In the genomic region with DNA sequence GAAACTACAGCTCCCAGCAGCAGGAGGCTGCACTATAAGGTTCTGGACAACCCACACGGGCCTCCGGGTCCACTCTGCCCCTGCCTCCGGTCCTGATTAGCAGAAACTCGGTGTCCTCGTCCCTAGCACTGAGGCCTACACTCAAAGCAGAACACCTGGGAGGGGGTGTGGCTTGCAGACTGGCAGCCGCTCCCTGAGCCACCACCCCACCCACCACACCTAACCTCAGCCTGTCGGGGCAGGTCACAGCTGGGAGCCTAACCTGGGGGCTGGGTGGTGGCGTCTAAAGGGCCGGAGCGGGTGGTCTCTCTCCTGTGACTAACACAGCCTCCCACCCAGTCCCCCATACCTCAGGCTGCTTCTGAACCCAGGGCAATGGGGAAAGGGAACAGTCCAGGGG, we compare ENCODE assay signal across 30 mouse cellular contexts. TPM values are rescaled to one million over a fixed set of nuclear protein-coding genes. Genes with fewer than 3 reads are reported as not detected.
DNase-seq lines count a peak whose midpoint lies in the region; ATAC-seq and TF ChIP-seq lines count a peak whose summit lies in the region.
"Had no signal": no experiment of that assay in that cellular context is flagged by ENCODE, and none has a peak within 500 bp of the region (broad histone marks: within the 10 kb centered on the region; RNA-seq: fewer than 3 reads in every experiment).

No protein-coding gene starts in this region.

- no peak overlapping the region for H3K4me2 ChIP-seq in limb, embryonic 12.5 days
- H3K4me2 ChIP-seq in embryonic facial prominence, embryonic 13.5 days = no peak overlapping the region
- no peak overlapping the region for H3K4me2 ChIP-seq in intestine, postnatal 0 days (replicated peaks; ENCODE audit: low read depth)
- no peak overlapping the region for H3K4me2 ChIP-seq in stomach, postnatal 0 days (replicated peaks; ENCODE audit: low read depth)
- no peak overlapping the region for H3K4me2 ChIP-seq in midbrain, embryonic 11.5 days
- H3K4me2 ChIP-seq: heart, embryonic 12.5 days; hindbrain, embryonic 14.5 days; limb, embryonic 13.5 days; liver, embryonic 13.5 days; midbrain, embryonic 15.5 days; neural tube, embryonic 15.5 days had no signal

- H3K9ac ChIP-seq in limb, embryonic 12.5 days (replicated peaks) = no peak overlapping the region
- H3K9ac ChIP-seq in embryonic facial prominence, embryonic 13.5 days = 0 out of 2 replicates have a peak overlapping the region, but pooled peaks have one; percentile 11
- H3K9ac ChIP-seq in intestine, postnatal 0 days (ENCODE audit: low read depth, low read length) = peak overlapping the region; percentile 22; the same call in 1 of the 2 replicates
- no peak overlapping the region for H3K9ac ChIP-seq in stomach, postnatal 0 days (ENCODE audit: low read length)
- H3K9ac ChIP-seq in midbrain, embryonic 11.5 days (ENCODE audit: low read length) = no peak overlapping the region
- H3K9ac ChIP-seq: heart, embryonic 12.5 days; hindbrain, embryonic 14.5 days; limb, embryonic 13.5 days; liver, embryonic 13.5 days; midbrain, embryonic 15.5 days; neural tube, embryonic 15.5 days had no signal

- H3K36me3 ChIP-seq in limb, embryonic 12.5 days = peaks cover 86% of the 10 kb centered on the region
- H3K36me3 ChIP-seq in limb, embryonic 10.5 days = peaks cover 80% of the 10 kb centered on the region
- H3K36me3 ChIP-seq in embryonic facial prominence, embryonic 13.5 days = peaks cover 74% of the 10 kb centered on the region
- H3K36me3 ChIP-seq in intestine, postnatal 0 days (ENCODE audit: control insufficient read depth, insufficient read depth) = peaks cover 34% of the 10 kb centered on the region; the same call in 1 of the 2 replicates
- H3K36me3 ChIP-seq in stomach, postnatal 0 days (ENCODE audit: control insufficient read depth, insufficient read depth, low read length) = peaks cover 5% of the 10 kb centered on the region; the same call in 1 of the 2 replicates
- H3K36me3 ChIP-seq in midbrain, embryonic 11.5 days (ENCODE audit: control insufficient read depth, insufficient read depth, low read length) = peaks cover 4% of the 10 kb centered on the region

- 71% methylated on average over 10 of the region's 10 CpGs for WGBS in limb, embryonic 12.5 days
- 68% methylated on average over 10 of the region's 10 CpGs for WGBS in limb, embryonic 10.5 days
- 66% methylated on average over 10 of the region's 10 CpGs for WGBS in embryonic facial prominence, embryonic 13.5 days
- 49% methylated on average over 10 of the region's 10 CpGs for WGBS in intestine, postnatal 0 days
- 66% methylated on average over 10 of the region's 10 CpGs for WGBS in stomach, postnatal 0 days
- 83% methylated on average over 10 of the region's 10 CpGs for WGBS in midbrain, embryonic 11.5 days

- H3K27me3 ChIP-seq in limb, embryonic 12.5 days = peaks cover 14% of the 10 kb centered on the region
- peaks cover 17% of the 10 kb centered on the region for H3K27me3 ChIP-seq in limb, embryonic 10.5 days (ENCODE audit: low read depth, poor library complexity, severe bottlenecking)
- peaks cover 11% of the 10 kb centered on the region for H3K27me3 ChIP-seq in embryonic facial prominence, embryonic 13.5 days
- no peaks in the 10 kb centered on the region for H3K27me3 ChIP-seq in intestine, postnatal 0 days (replicated peaks; ENCODE audit: control insufficient read depth, insufficient read depth, low read length)
- H3K27me3 ChIP-seq in stomach, postnatal 0 days (ENCODE audit: control insufficient read depth, insufficient read depth, low read length) = no peaks in the 10 kb centered on the region
- H3K27me3 ChIP-seq in midbrain, embryonic 11.5 days (ENCODE audit: control insufficient read depth, insufficient read depth, low read length) = peaks cover 5% of the 10 kb centered on the region

- no peak overlapping the region for H3K4me3 ChIP-seq in limb, embryonic 12.5 days (replicated peaks)
- no peak overlapping the region for H3K4me3 ChIP-seq in limb, embryonic 10.5 days
- no peak overlapping the region for H3K4me3 ChIP-seq in embryonic facial prominence, embryonic 13.5 days
- no peak overlapping the region for H3K4me3 ChIP-seq in intestine, postnatal 0 days (ENCODE audit: low read depth, low read length)
- no peak overlapping the region for H3K4me3 ChIP-seq in stomach, postnatal 0 days (ENCODE audit: low read depth, low read length)
- no peak overlapping the region for H3K4me3 ChIP-seq in midbrain, embryonic 11.5 days (ENCODE audit: low read depth, low read length)
- H3K4me3 ChIP-seq: erythroblast, embryonic 14.5 days; gastrocnemius, adult 2 months; heart, adult 2 months; heart, embryonic 12.5 days; limb, embryonic 13.5 days; liver, embryonic 13.5 days; midbrain, embryonic 15.5 days; neural tube, embryonic 15.5 days had no signal

- H3K27ac ChIP-seq in limb, embryonic 12.5 days = 0 out of 2 replicates have a peak overlapping the region, but pooled peaks have one; percentile 4
- H3K27ac ChIP-seq in limb, embryonic 10.5 days = no peak overlapping the region
- peak overlapping the region; percentile 88 for H3K27ac ChIP-seq in embryonic facial prominence, embryonic 13.5 days
- H3K27ac ChIP-seq in intestine, postnatal 0 days (ENCODE audit: low read depth, low read length) = no peak overlapping the region
- H3K27ac ChIP-seq in stomach, postnatal 0 days (replicated peaks) = peak overlapping the region; percentile 82
- H3K27ac ChIP-seq in midbrain, embryonic 11.5 days (ENCODE audit: low read depth, low read length) = no peak overlapping the region
- H3K27ac ChIP-seq: gastrocnemius, adult 2 months; heart, adult 2 months; hindbrain, embryonic 14.5 days; limb, embryonic 13.5 days; liver, embryonic 13.5 days; macrophage; midbrain, embryonic 15.5 days; neural tube, embryonic 15.5 days had no signal

- ATAC-seq in limb, embryonic 12.5 days (ENCODE audit: insufficient number of reproducible peaks, insufficient read depth, low FRiP score, low TSS enrichment, low read depth) = no peak
- no peak for ATAC-seq in embryonic facial prominence, embryonic 13.5 days (ENCODE audit: insufficient number of reproducible peaks, insufficient read depth, low FRiP score, low TSS enrichment, low read depth)
- peak; percentile 61 for ATAC-seq in intestine, postnatal 0 days
- ATAC-seq in stomach, postnatal 0 days (ENCODE audit: low FRiP score, low TSS enrichment) = peak; percentile 69
- ATAC-seq in midbrain, embryonic 11.5 days (ENCODE audit: low FRiP score) = no peak
- ATAC-seq: forebrain, embryonic 16.5 days; lung, postnatal 0 days; midbrain, embryonic 15.5 days had no signal

- no peak for TF ChIP-seq EP300 in stomach, postnatal 0 days (optimal IDR thresholded peaks at IDR 0.05)

- TF ChIP-seq CTCF in intestine, postnatal 0 days (IDR thresholded peaks at IDR 0.05; ENCODE audit: low read depth) = no peak
- TF ChIP-seq CTCF in stomach, postnatal 0 days (IDR thresholded peaks at IDR 0.05; ENCODE audit: low read depth) = no peak

- peaks cover under 1% of the 10 kb centered on the region for H3K4me1 ChIP-seq in limb, embryonic 12.5 days (replicated peaks)
- peaks cover 7% of the 10 kb centered on the region for H3K4me1 ChIP-seq in limb, embryonic 10.5 days
- H3K4me1 ChIP-seq in embryonic facial prominence, embryonic 13.5 days = peaks cover 19% of the 10 kb centered on the region; the same call in 1 of the 2 replicates
- H3K4me1 ChIP-seq in intestine, postnatal 0 days (replicated peaks; ENCODE audit: control insufficient read depth, insufficient read depth, low read length) = no peaks in the 10 kb centered on the region
- 0 out of 2 replicates have a peak, but pooled peaks cover 2% of the 10 kb centered on the region for H3K4me1 ChIP-seq in stomach, postnatal 0 days (replicated peaks; ENCODE audit: control insufficient read depth, insufficient read depth)
- no peaks in the 10 kb centered on the region for H3K4me1 ChIP-seq in midbrain, embryonic 11.5 days (ENCODE audit: control insufficient read depth, insufficient read depth, low read length)
- H3K4me1 ChIP-seq: heart, embryonic 12.5 days; midbrain, embryonic 15.5 days; neural tube, embryonic 15.5 days had no signal

- no peak for DNase-seq in limb, embryonic 10.5 days (ENCODE audit: low spot score)
- DNase-seq in stomach, postnatal 0 days (ENCODE audit: low spot score) = peak; percentile 80
- no peak for DNase-seq in thymus, postnatal 25 days
- DNase-seq in midbrain, embryonic 11.5 days (ENCODE audit: low spot score, missing footprints) = no peak
- DNase-seq: adrenal gland, postnatal 25 days; cerebellum, adult 2 months; cerebellum, postnatal 14 days; gastrocnemius, adult 2 months; gastrocnemius, postnatal 36 days; heart, adult 2 months; kidney, adult 2 months; kidney, postnatal 4 days; liver, embryonic 13.5 days; lung, adult 18-20 months; retina, postnatal 1 day; right cerebral cortex, postnatal 25 days had no signal

- H3K9me3 ChIP-seq in limb, embryonic 12.5 days = peaks cover 5% of the 10 kb centered on the region
- H3K9me3 ChIP-seq in limb, embryonic 10.5 days (replicated peaks) = no peaks in the 10 kb centered on the region
- no peaks in the 10 kb centered on the region for H3K9me3 ChIP-seq in embryonic facial prominence, embryonic 13.5 days
- H3K9me3 ChIP-seq in intestine, postnatal 0 days (ENCODE audit: control insufficient read depth) = no peaks in the 10 kb centered on the region
- H3K9me3 ChIP-seq in stomach, postnatal 0 days (ENCODE audit: control insufficient read depth, low read length) = no peaks in the 10 kb centered on the region
- no peaks in the 10 kb centered on the region; the same call in 1 of the 2 replicates for H3K9me3 ChIP-seq in midbrain, embryonic 11.5 days (ENCODE audit: control insufficient read depth, low read length)
- H3K9me3 ChIP-seq: midbrain, embryonic 15.5 days; neural tube, embryonic 15.5 days had no signal

RNA-seq across cellular contexts. Expression of a gene that starts 5.3 kb away (rescaled TPM):
- polyA plus RNA-seq in limb, embryonic 12.5 days (2016; fragmentation: Nextera tagmentation; extraction: Ambion mirVana) = 37.2 and 43.3 TPM in 2 replicates
- 29.7 and 38.7 TPM in 2 replicates for polyA plus RNA-seq in limb, embryonic 10.5 days (2016; fragmentation: Nextera tagmentation; extraction: Ambion mirVana)
- 130 and 142 TPM in 2 replicates for polyA plus RNA-seq in embryonic facial prominence, embryonic 13.5 days (2015; fragmentation: Nextera tagmentation; extraction: Ambion mirVana)
- polyA plus RNA-seq in intestine, postnatal 0 days (2015; fragmentation: Nextera tagmentation; extraction: Ambion mirVana) = 34.8 and 37.6 TPM in 2 replicates
- 355 and 371 TPM in 2 replicates for polyA plus RNA-seq in stomach, postnatal 0 days (2015; fragmentation: Nextera tagmentation; extraction: Ambion mirVana)
- polyA plus RNA-seq in midbrain, embryonic 11.5 days (2014; fragmentation: Nextera tagmentation; extraction: Ambion mirVana) = 6.0 and 7.8 TPM in 2 replicates

RNA-seq across cellular contexts. Expression of a gene that starts 23.1 kb away (rescaled TPM):
- 21.3 and 23.2 TPM in 2 replicates for polyA plus RNA-seq in limb, embryonic 12.5 days (2016; fragmentation: Nextera tagmentation; extraction: Ambion mirVana)
- 31.3 and 31.6 TPM in 2 replicates for polyA plus RNA-seq in limb, embryonic 10.5 days (2016; fragmentation: Nextera tagmentation; extraction: Ambion mirVana)
- 16.4 and 21.2 TPM in 2 replicates for polyA plus RNA-seq in embryonic facial prominence, embryonic 13.5 days (2015; fragmentation: Nextera tagmentation; extraction: Ambion mirVana)
- 16.1 and 18.4 TPM in 2 replicates for polyA plus RNA-seq in intestine, postnatal 0 days (2015; fragmentation: Nextera tagmentation; extraction: Ambion mirVana)
- 13.9 and 14.8 TPM in 2 replicates for polyA plus RNA-seq in stomach, postnatal 0 days (2015; fragmentation: Nextera tagmentation; extraction: Ambion mirVana)
- polyA plus RNA-seq in midbrain, embryonic 11.5 days (2014; fragmentation: Nextera tagmentation; extraction: Ambion mirVana) = 24.2 and 28.6 TPM in 2 replicates

RNA-seq across cellular contexts. Expression of a gene that starts 32.7 kb away (rescaled TPM):
- polyA plus RNA-seq in limb, embryonic 12.5 days (2016; fragmentation: Nextera tagmentation; extraction: Ambion mirVana) = 11.7 and 12.0 TPM in 2 replicates
- polyA plus RNA-seq in limb, embryonic 10.5 days (2016; fragmentation: Nextera tagmentation; extraction: Ambion mirVana) = 12.9 and 14.0 TPM in 2 replicates
- 9.5 and 9.9 TPM in 2 replicates for polyA plus RNA-seq in embryonic facial prominence, embryonic 13.5 days (2015; fragmentation: Nextera tagmentation; extraction: Ambion mirVana)
- 7.1 and 7.2 TPM in 2 replicates for polyA plus RNA-seq in intestine, postnatal 0 days (2015; fragmentation: Nextera tagmentation; extraction: Ambion mirVana)
- 3.6 and 3.8 TPM in 2 replicates for polyA plus RNA-seq in stomach, postnatal 0 days (2015; fragmentation: Nextera tagmentation; extraction: Ambion mirVana)
- 6.8 and 7.8 TPM in 2 replicates for polyA plus RNA-seq in midbrain, embryonic 11.5 days (2014; fragmentation: Nextera tagmentation; extraction: Ambion mirVana)

RNA-seq across cellular contexts. Expression of a gene that starts 42.7 kb away (rescaled TPM):
- 4.0 and 7.1 TPM in 2 replicates for polyA plus RNA-seq in limb, embryonic 12.5 days (2016; fragmentation: Nextera tagmentation; extraction: Ambion mirVana)
- polyA plus RNA-seq in limb, embryonic 10.5 days (2016; fragmentation: Nextera tagmentation; extraction: Ambion mirVana) = 3.6 and 4.0 TPM in 2 replicates
- polyA plus RNA-seq in embryonic facial prominence, embryonic 13.5 days (2015; fragmentation: Nextera tagmentation; extraction: Ambion mirVana) = 3.9 and 4.2 TPM in 2 replicates
- 1.8 and 2.3 TPM in 2 replicates for polyA plus RNA-seq in intestine, postnatal 0 days (2015; fragmentation: Nextera tagmentation; extraction: Ambion mirVana)
- polyA plus RNA-seq in stomach, postnatal 0 days (2015; fragmentation: Nextera tagmentation; extraction: Ambion mirVana) = 1.6 and 3.6 TPM in 2 replicates
- polyA plus RNA-seq in midbrain, embryonic 11.5 days (2014; fragmentation: Nextera tagmentation; extraction: Ambion mirVana) = 1.8 and 3.5 TPM in 2 replicates

RNA-seq across cellular contexts. Expression of a gene that starts 54.1 kb away (rescaled TPM):
- polyA plus RNA-seq in limb, embryonic 12.5 days (2016; fragmentation: Nextera tagmentation; extraction: Ambion mirVana) = not detected in 2 replicates
- 0.13 TPM in 1 of 2 replicates, not detected in the other for polyA plus RNA-seq in limb, embryonic 10.5 days (2016; fragmentation: Nextera tagmentation; extraction: Ambion mirVana)
- polyA plus RNA-seq in embryonic facial prominence, embryonic 13.5 days (2015; fragmentation: Nextera tagmentation; extraction: Ambion mirVana) = not detected in 2 replicates
- polyA plus RNA-seq in intestine, postnatal 0 days (2015; fragmentation: Nextera tagmentation; extraction: Ambion mirVana) = 25.6 and 34.8 TPM in 2 replicates
- 4.7 and 5.2 TPM in 2 replicates for polyA plus RNA-seq in stomach, postnatal 0 days (2015; fragmentation: Nextera tagmentation; extraction: Ambion mirVana)
- polyA plus RNA-seq in midbrain, embryonic 11.5 days (2014; fragmentation: Nextera tagmentation; extraction: Ambion mirVana) = not detected in 2 replicates
- polyA plus RNA-seq: brain, embryonic 14.5 days; cortical plate, adult 2 months; erythroblast, embryonic 14.5 days; forebrain, embryonic 16.5 days; hindbrain, embryonic 14.5 days; macrophage; midbrain, embryonic 15.5 days had no signal

Comparison
In these comparisons a context has a peak if more than half of its experiments do, and no peak if none do; other contexts are left out.
1. H3K27ac ChIP-seq: peak in limb, embryonic 12.5 days (single experiment), embryonic facial prominence, embryonic 13.5 days (single experiment) and stomach, postnatal 0 days (single experiment); none in limb, embryonic 10.5 days (single experiment), intestine, postnatal 0 days (single experiment) and midbrain, embryonic 11.5 days (single experiment).
2. ATAC-seq: peak in intestine, postnatal 0 days (single experiment) and stomach, postnatal 0 days (single experiment); none in limb, embryonic 12.5 days (single experiment), embryonic facial prominence, embryonic 13.5 days (single experiment) and midbrain, embryonic 11.5 days (single experiment).
3. H3K9ac ChIP-seq: peak in embryonic facial prominence, embryonic 13.5 days (single experiment) and intestine, postnatal 0 days (single experiment); none in limb, embryonic 12.5 days (single experiment), stomach, postnatal 0 days (single experiment) and midbrain, embryonic 11.5 days (single experiment).